Mouse (Mus musculus) heart, embryonic 12.5 days (tissue): ENCODE measurements at regions not wholly inside any gene's neighbourhood (a gene's known extent, or its start where the extent isn't known, plus 50 kb on each side); places are given as distances from the start of the nearest gene placed in this dataset.

Experiments
- ATAC-seq: fragments of 200-750 bp; cut with Nextera tagmentation; 2 replicates; pipeline ENCODE4 v1.8.0; 2017; ENCODE audit warnings: moderate TSS enrichment, moderate library complexity; ENCODE audit not compliant: insufficient number of reproducible peaks, low FRiP score
- H3K27ac ChIP-seq: fragments of 300-500 bp; sonication (generic); 2 replicates; pipeline ENCODE4 v1.5.1; 2016; ENCODE audit warnings: mild to moderate bottlenecking, moderate library complexity; ENCODE audit not compliant: poor library complexity, severe bottlenecking
- H3K27me3 ChIP-seq: fragments of 300-500 bp; sonication (generic); replicated peaks from 2 replicates; pipeline ENCODE4 v1.6.1; 2016; ENCODE audit warnings: mild to moderate bottlenecking, moderate library complexity
- H3K36me3 ChIP-seq: fragments of 300-500 bp; sonication (generic); 2 replicates; pipeline ENCODE4 v1.6.1; 2016; ENCODE audit warnings: mild to moderate bottlenecking, moderate library complexity
- H3K4me1 ChIP-seq: fragments of 300-500 bp; sonication (generic); replicated peaks from 2 replicates; pipeline ENCODE4 v1.6.1; 2016; ENCODE audit warnings: mild to moderate bottlenecking
- H3K4me2 ChIP-seq: fragments of 300-500 bp; sonication (generic); 2 replicates; pipeline ENCODE4 v1.6.1; 2016; ENCODE audit warnings: mild to moderate bottlenecking, moderate library complexity
- H3K4me3 ChIP-seq: fragments of 300-500 bp; sonication (generic); 2 replicates; pipeline ENCODE4 v1.5.1; 2016; ENCODE audit warnings: mild to moderate bottlenecking
- H3K9ac ChIP-seq: fragments of 300-500 bp; sonication (generic); 2 replicates; pipeline ENCODE4 v1.6.1; 2016; ENCODE audit warnings: mild to moderate bottlenecking, moderate library complexity
- H3K9me3 ChIP-seq: fragments of 300-500 bp; sonication (generic); replicated peaks from 2 replicates; pipeline ENCODE4 v1.6.1; 2016; ENCODE audit warnings: mild to moderate bottlenecking, moderate library complexity
- WGBS: fragments of 180-500 bp; shearing (Covaris S2); methylation state at CpG from one replicate; pipeline ENCODE4 v1.1.7; 2016; 5-methylcytosine and 5-hydroxymethylcytosine counted together

DNA sequence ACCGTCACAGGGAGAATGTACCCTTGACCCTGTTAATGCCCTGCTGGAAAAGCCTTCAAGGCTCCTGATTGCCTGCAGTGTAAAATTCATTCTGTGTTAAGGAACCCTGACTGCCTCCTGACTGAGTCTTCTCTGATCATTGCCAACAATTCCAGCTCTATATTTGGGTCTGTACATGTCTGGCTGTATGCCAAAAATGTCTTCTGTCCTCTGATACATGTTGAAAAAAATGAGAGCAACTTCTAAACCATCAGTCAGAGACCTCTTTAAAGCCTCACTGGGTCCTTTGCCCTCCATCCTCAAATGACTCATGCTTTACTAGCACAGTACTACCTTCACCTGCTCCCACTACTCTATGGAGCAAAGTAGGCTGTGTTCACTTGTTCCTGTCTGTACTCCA is 408.3 kb downstream of the Nbas start:
- 72% methylated on average over 1 of the region's 1 CpGs for WGBS
- ATAC-seq: no peak
- Histone ChIP-seq H3K9ac (no peak overlapping the region), H3K27ac (no peak overlapping the region), H3K4me3 (no peak overlapping the region), H3K27me3 (no peaks in the 10 kb centered on the region), H3K9me3 (no peaks in the 10 kb centered on the region), H3K4me1 (peaks cover 8% of the 10 kb centered on the region; the same call in 1 of the 2 replicates), H3K4me2 (no peak overlapping the region), H3K36me3 (no peaks in the 10 kb centered on the region)

- no peak for ATAC-seq
Measured at GRCm38 (mm10) chr12:13669453-13669852, 400.5 kb downstream of the Nbas start.

DNA sequence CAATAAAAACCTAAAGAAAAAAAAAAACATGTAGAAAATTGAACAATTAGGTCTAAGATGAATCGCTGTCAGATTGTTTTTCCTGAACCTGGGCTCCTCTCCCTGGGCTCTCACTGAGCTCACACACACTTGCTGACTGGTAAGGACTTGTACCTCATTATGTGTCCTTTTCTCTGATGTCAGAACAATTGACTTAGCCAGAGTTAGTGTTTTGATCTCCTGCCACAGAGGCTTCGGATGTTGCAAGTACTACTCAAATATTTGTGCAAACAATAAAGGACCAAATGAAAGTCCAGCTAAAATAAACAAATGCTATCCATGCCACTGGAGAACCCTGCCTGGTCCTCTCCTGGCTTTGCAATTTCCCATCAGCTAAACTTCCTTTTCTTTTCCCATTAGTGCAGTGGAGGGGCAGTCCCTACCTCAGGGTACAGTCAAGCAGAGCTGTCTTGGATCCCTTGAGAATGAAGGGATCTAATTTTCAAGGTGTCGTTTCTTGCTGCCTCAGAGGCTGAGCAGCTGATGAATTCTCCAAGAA is 399.6 kb downstream of the Nbas start:
- no peaks in the 10 kb centered on the region for H3K9me3 ChIP-seq
- no peaks in the 10 kb centered on the region for H3K27me3 ChIP-seq
- no peak overlapping the region for H3K4me2 ChIP-seq
- WGBS: 72% methylated on average over 3 of the region's 3 CpGs
- H3K4me1 ChIP-seq: no peaks in the 10 kb centered on the region
- ATAC-seq: no peak
- H3K27ac ChIP-seq: no peak overlapping the region
- H3K36me3 ChIP-seq: no peaks in the 10 kb centered on the region
- no peak overlapping the region for H3K4me3 ChIP-seq
- H3K9ac ChIP-seq: no peak overlapping the region

More at GRCm38 (mm10) chr12:13669453-13669852, 400.5 kb downstream of the Nbas start:
- H3K9me3 ChIP-seq: no peaks in the 10 kb centered on the region
- H3K4me1 ChIP-seq: no peaks in the 10 kb centered on the region
- no peak overlapping the region for H3K9ac ChIP-seq
- H3K27me3 ChIP-seq: no peaks in the 10 kb centered on the region
- no peak overlapping the region for H3K4me3 ChIP-seq
- no peak overlapping the region for H3K27ac ChIP-seq
- no peaks in the 10 kb centered on the region for H3K36me3 ChIP-seq
- no peak overlapping the region for H3K4me2 ChIP-seq

DNA sequence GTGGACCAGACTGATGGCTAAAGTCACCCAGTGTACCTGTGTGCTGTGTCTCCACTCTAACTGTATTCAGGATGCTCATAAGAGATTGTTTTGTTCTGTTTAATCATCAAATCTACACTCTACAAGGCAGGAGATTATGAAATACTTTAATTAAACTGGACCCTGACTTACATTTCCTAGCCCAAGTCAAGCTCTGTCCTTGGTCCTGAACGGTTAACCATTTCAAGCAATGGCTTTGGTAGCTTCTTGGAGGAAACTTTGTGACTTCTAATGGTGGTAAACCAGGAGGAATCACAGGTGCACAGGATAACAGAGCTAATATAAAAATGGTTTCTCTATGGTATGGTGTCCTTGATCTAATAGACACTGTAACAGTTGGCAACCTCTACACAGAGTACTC is 370.4 kb downstream of the Nbas start:
- 45% methylated on average over 1 of the region's 1 CpGs for WGBS
- Histone ChIP-seq H3K9me3 (no peaks in the 10 kb centered on the region), H3K4me3 (no peak overlapping the region), H3K27ac (no peak overlapping the region), H3K36me3 (no peaks in the 10 kb centered on the region), H3K9ac (no peak overlapping the region), H3K4me1 (no peaks in the 10 kb centered on the region), H3K4me2 (no peak overlapping the region), H3K27me3 (no peaks in the 10 kb centered on the region)
- no peak for ATAC-seq
